Mouse (Mus musculus) brain, embryonic 14.5 days (tissue): Measurements from ENCODE around the gene Ipo11.

Source experiments
- CTCF ChIP-seq: fragments of 200-500 bp; IDR thresholded peaks from 2 replicates; pipeline ENCODE4 v1.5.1; 2012; ENCODE audit warnings: inconsistent platforms, mild to moderate bottlenecking, moderate library complexity, borderline replicate concordance; ENCODE audit not compliant: insufficient read depth, insufficient read length; ENCODE audit errors: extremely low read depth
- POLR2A ChIP-seq: fragments of 200-500 bp; IDR thresholded peaks from 2 replicates; pipeline ENCODE4 v1.6.1; 2012; ENCODE audit warnings: mild to moderate bottlenecking, inconsistent platforms, borderline replicate concordance; ENCODE audit not compliant: poor library complexity, insufficient read depth, insufficient read length, severe bottlenecking; ENCODE audit errors: extremely low read depth

DNA sequence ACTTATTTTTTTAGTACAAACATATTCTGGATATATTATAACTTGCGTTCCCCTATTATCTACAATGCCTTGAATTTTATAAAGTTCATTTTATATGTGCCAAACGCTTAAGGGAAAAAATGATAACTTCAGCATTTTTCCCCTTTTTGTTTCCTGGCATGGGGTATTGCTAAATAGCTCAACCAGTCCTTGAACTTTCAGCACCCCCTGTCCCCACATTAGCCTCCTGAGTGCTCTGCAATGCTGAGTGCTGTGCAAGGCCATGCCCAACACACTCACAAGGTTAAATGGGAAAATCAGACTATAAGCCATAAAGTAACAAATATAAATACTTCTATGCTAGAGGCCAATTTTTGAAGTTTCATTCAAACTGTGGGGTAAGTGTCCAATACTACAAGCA is 128.4 kb downstream of the Ipo11 start:
- TF ChIP-seq POLR2A, result no peak
- TF ChIP-seq CTCF, result no peak
